Mouse (Mus musculus) C2C12 (cell line): Measurements from ENCODE around the gene Gm45902.

Experiments used
- CTCF ChIP-seq: IDR thresholded peaks from one replicate; pipeline ENCODE4 v1.5.1; 2011; ENCODE audit not compliant: control insufficient read depth, insufficient read depth, insufficient read length
- FOSL1 ChIP-seq: IDR thresholded peaks from one replicate; pipeline ENCODE4 v1.8.0; 2011; ENCODE audit warnings: mild to moderate bottlenecking, low read length; ENCODE audit not compliant: poor library complexity, insufficient read depth, severe bottlenecking
- MAX ChIP-seq: IDR thresholded peaks from one replicate; pipeline ENCODE4 v1.6.1; 2011; ENCODE audit warnings: mild to moderate bottlenecking, control low read depth
- USF1 ChIP-seq: IDR thresholded peaks from one replicate; pipeline ENCODE4 v1.6.1; 2011; ENCODE audit warnings: low read depth, mild to moderate bottlenecking, control low read depth, moderate library complexity

GRCm38 (mm10) chr2:3512076-3512475 is 514 bp downstream of the Gm45902 start:
- TF ChIP-seq FOSL1: no peak
- no peak for TF ChIP-seq CTCF
- peak; percentile 1 for TF ChIP-seq MAX
- TF ChIP-seq USF1: no peak
